Mouse (Mus musculus): ENCODE measurements around the gene Ints14. TPM values are rescaled to one million over a fixed set of nuclear protein-coding genes. Genes with fewer than 3 reads are reported as not detected.
"Not testable (repeated sequence)": the region's sequence is repeated elsewhere in the genome, so short reads cannot be mapped to it uniquely, and the experiment has no call there.

The Ints14 gene
- polyA plus RNA-seq, 1 experiment from 2014 or later: 33.3 TPM

- H3K27ac ChIP-seq (replicated peaks): no peak overlapping the region
- no peaks in the 10 kb centered on the region for H3K9me3 ChIP-seq
- WGBS: 83% methylated on average over 3 of the region's 3 CpGs
- no peak for ATAC-seq (ENCODE audit: low FRiP score, low read depth)
- H3K27me3 ChIP-seq: no peaks in the 10 kb centered on the region
- H3K4me2 ChIP-seq: no peak overlapping the region
- H3K36me3 ChIP-seq: no peaks in the 10 kb centered on the region
- H3K9ac ChIP-seq: no peak overlapping the region
- no peak overlapping the region for H3K4me3 ChIP-seq
- H3K4me1 ChIP-seq (replicated peaks): peaks cover 16% of the 10 kb centered on the region
Measured at GRCm38 (mm10) chr9:64957276-64957675, 3.4 kb upstream of the Ints14 start.

- peak overlapping the region; percentile 89 for H3K4me2 ChIP-seq
- peak; percentile 82 for ATAC-seq (ENCODE audit: low FRiP score, low read depth)
Measured at GRCm38 (mm10) chr9:64960978-64961320, 244 bp downstream of the Ints14 start.

GRCm38 (mm10) chr9:64980548-64980947, 19.8 kb downstream of the Ints14 start:
- no peak overlapping the region for H3K9ac ChIP-seq
- H3K27me3 ChIP-seq: no peaks in the 10 kb centered on the region
- no peak overlapping the region for H3K27ac ChIP-seq (replicated peaks)
- ATAC-seq (ENCODE audit: low FRiP score, low read depth): no peak
- no peaks in the 10 kb centered on the region for H3K4me1 ChIP-seq (replicated peaks)
- no peak overlapping the region for H3K4me3 ChIP-seq
- WGBS: 79% methylated on average over 3 of the region's 3 CpGs
- no peak overlapping the region for H3K4me2 ChIP-seq
- H3K36me3 ChIP-seq: peaks cover 80% of the 10 kb centered on the region
- H3K9me3 ChIP-seq: no peaks in the 10 kb centered on the region

More at GRCm38 (mm10) chr9:64960978-64961320, 244 bp downstream of the Ints14 start:
- H3K4me1 ChIP-seq (replicated peaks): peaks cover 20% of the 10 kb centered on the region
- peaks cover 21% of the 10 kb centered on the region for H3K36me3 ChIP-seq
- H3K9me3 ChIP-seq: no peaks in the 10 kb centered on the region
- under 1% methylated on average over 14 of the region's 17 CpGs for WGBS
- H3K9ac ChIP-seq: peak overlapping the region; percentile 95
- H3K27ac ChIP-seq (replicated peaks): peak overlapping the region; percentile 86
- peak overlapping the region; percentile 85 for H3K4me3 ChIP-seq
- no peaks in the 10 kb centered on the region for H3K27me3 ChIP-seq

GRCm38 (mm10) chr9:64981904-64982303, 21.2 kb downstream of the Ints14 start:
- H3K36me3 ChIP-seq: peaks cover 82% of the 10 kb centered on the region
- H3K4me3 ChIP-seq: no peak overlapping the region
- H3K9me3 ChIP-seq: no peaks in the 10 kb centered on the region
- H3K27me3 ChIP-seq: no peaks in the 10 kb centered on the region
- H3K27ac ChIP-seq (replicated peaks): no peak overlapping the region
- no peak overlapping the region for H3K4me2 ChIP-seq
- H3K9ac ChIP-seq: no peak overlapping the region
- ATAC-seq (ENCODE audit: low FRiP score, low read depth): no peak
- no peaks in the 10 kb centered on the region for H3K4me1 ChIP-seq (replicated peaks)
- WGBS: 80% methylated on average over 1 of the region's 1 CpGs

- no peak overlapping the region; the same call in 1 of the 2 replicates for H3K27ac ChIP-seq (replicated peaks)
- H3K9ac ChIP-seq: no peak overlapping the region
- H3K4me3 ChIP-seq: no peak overlapping the region
- no peaks in the 10 kb centered on the region for H3K9me3 ChIP-seq
- no peaks in the 10 kb centered on the region for H3K4me1 ChIP-seq (replicated peaks)
- no peak overlapping the region for H3K4me2 ChIP-seq
- 76% methylated on average over 8 of the region's 8 CpGs for WGBS
- ATAC-seq (ENCODE audit: low FRiP score, low read depth): no peak
- H3K27me3 ChIP-seq: no peaks in the 10 kb centered on the region
- peaks cover 86% of the 10 kb centered on the region for H3K36me3 ChIP-seq
Measured at GRCm38 (mm10) chr9:64985037-64985794, 24.5 kb downstream of the Ints14 start.

- Histone ChIP-seq H3K27ac (replicated peaks) (no peak overlapping the region), H3K27me3 (no peaks in the 10 kb centered on the region), H3K9ac (no peak overlapping the region), H3K9me3 (no peaks in the 10 kb centered on the region), H3K4me2 (no peak overlapping the region), H3K4me3 (no peak overlapping the region), H3K4me1 (replicated peaks) (no peaks in the 10 kb centered on the region), H3K36me3 (peaks cover 86% of the 10 kb centered on the region)
- no peak for ATAC-seq (ENCODE audit: low FRiP score, low read depth)
- 88% methylated on average over 9 of the region's 9 CpGs for WGBS
Measured at GRCm38 (mm10) chr9:64985807-64986206, 25.1 kb downstream of the Ints14 start.

- Histone ChIP-seq H3K9me3 (no peaks in the 10 kb centered on the region), H3K4me3 (no peak overlapping the region), H3K36me3 (peaks cover 86% of the 10 kb centered on the region), H3K9ac (no peak overlapping the region), H3K4me1 (replicated peaks) (no peaks in the 10 kb centered on the region), H3K27ac (replicated peaks) (no peak overlapping the region), H3K4me2 (no peak overlapping the region), H3K27me3 (no peaks in the 10 kb centered on the region)
- ATAC-seq (ENCODE audit: low FRiP score, low read depth): no peak
- WGBS: 93% methylated on average over 2 of the region's 2 CpGs
Measured at GRCm38 (mm10) chr9:64987651-64988050, 26.9 kb downstream of the Ints14 start.

- no peaks in the 10 kb centered on the region for H3K27me3 ChIP-seq
- H3K4me1 ChIP-seq (replicated peaks): no peaks in the 10 kb centered on the region
- H3K4me3 ChIP-seq: no peak overlapping the region
- WGBS: 91% methylated on average over 6 of the region's 6 CpGs
- H3K36me3 ChIP-seq: peaks cover 94% of the 10 kb centered on the region
- no peak overlapping the region for H3K9ac ChIP-seq
- no peaks in the 10 kb centered on the region for H3K9me3 ChIP-seq
- no peak overlapping the region for H3K27ac ChIP-seq (replicated peaks)
- no peak overlapping the region for H3K4me2 ChIP-seq
- ATAC-seq (ENCODE audit: low FRiP score, low read depth): no peak
Measured at GRCm38 (mm10) chr9:64988443-64988842, 27.7 kb downstream of the Ints14 start.

GRCm38 (mm10) chr9:64990291-64990690, 29.6 kb downstream of the Ints14 start:
- WGBS: 93% methylated on average over 7 of the region's 7 CpGs
- peaks cover 84% of the 10 kb centered on the region for H3K36me3 ChIP-seq
- ATAC-seq (ENCODE audit: low FRiP score, low read depth): no peak

GRCm38 (mm10) chr9:64995464-64995863, 34.8 kb downstream of the Ints14 start:
- WGBS: 91% methylated on average over 1 of the region's 1 CpGs
- not testable (repeated sequence) for H3K27ac ChIP-seq (replicated peaks); H3K4me2 ChIP-seq; H3K9me3 ChIP-seq; H3K4me3 ChIP-seq; ATAC-seq (ENCODE audit: low FRiP score, low read depth); H3K4me1 ChIP-seq (replicated peaks); H3K9ac ChIP-seq; H3K27me3 ChIP-seq
- H3K36me3 ChIP-seq: peaks cover 66% of the 10 kb centered on the region

More at GRCm38 (mm10) chr9:64990291-64990690, 29.6 kb downstream of the Ints14 start:
- no peak overlapping the region for H3K4me3 ChIP-seq
- H3K9me3 ChIP-seq: no peaks in the 10 kb centered on the region
- no peak overlapping the region for H3K27ac ChIP-seq (replicated peaks)
- H3K4me2 ChIP-seq: no peak overlapping the region
- no peak overlapping the region for H3K9ac ChIP-seq
- H3K4me1 ChIP-seq (replicated peaks): no peaks in the 10 kb centered on the region
- H3K27me3 ChIP-seq: no peaks in the 10 kb centered on the region

- Histone ChIP-seq H3K36me3 (peaks cover 77% of the 10 kb centered on the region), H3K4me1 (replicated peaks) (no peaks in the 10 kb centered on the region), H3K9ac (no peak overlapping the region), H3K27me3 (no peaks in the 10 kb centered on the region), H3K9me3 (no peaks in the 10 kb centered on the region), H3K4me3 (no peak overlapping the region), H3K27ac (replicated peaks) (no peak overlapping the region), H3K4me2 (no peak overlapping the region)
- ATAC-seq (ENCODE audit: low FRiP score, low read depth): no peak
- WGBS: 59% methylated on average over 4 of the region's 4 CpGs
Measured at GRCm38 (mm10) chr9:65001481-65001880, 40.8 kb downstream of the Ints14 start.

- H3K9ac ChIP-seq: no peak overlapping the region
- no peak overlapping the region for H3K27ac ChIP-seq (replicated peaks)
- no peak overlapping the region for H3K4me2 ChIP-seq
- H3K9me3 ChIP-seq: no peaks in the 10 kb centered on the region
- no peaks in the 10 kb centered on the region for H3K4me1 ChIP-seq (replicated peaks)
- peaks cover 53% of the 10 kb centered on the region for H3K36me3 ChIP-seq
- 96% methylated on average over 8 of the region's 8 CpGs for WGBS
- no peak for ATAC-seq (ENCODE audit: low FRiP score, low read depth)
- H3K4me3 ChIP-seq: no peak overlapping the region
- no peaks in the 10 kb centered on the region for H3K27me3 ChIP-seq
Measured at GRCm38 (mm10) chr9:65005737-65006136, 45.0 kb downstream of the Ints14 start.

GRCm38 (mm10) chr9:65010632-65011031, 49.9 kb downstream of the Ints14 start:
- Histone ChIP-seq H3K36me3 (peaks cover 18% of the 10 kb centered on the region), H3K4me1 (replicated peaks) (peaks cover 10% of the 10 kb centered on the region), H3K4me2 (no peak overlapping the region), H3K9me3 (no peaks in the 10 kb centered on the region), H3K27ac (replicated peaks) (no peak overlapping the region), H3K9ac (no peak overlapping the region), H3K4me3 (no peak overlapping the region), H3K27me3 (no peaks in the 10 kb centered on the region)
- WGBS: 84% methylated on average over 8 of the region's 8 CpGs
- ATAC-seq (ENCODE audit: low FRiP score, low read depth): no peak

Measured in hindbrain, embryonic 15.5 days (tissue).